9 mouse cellular contexts compared by ENCODE assay signal in the genomic region with DNA sequence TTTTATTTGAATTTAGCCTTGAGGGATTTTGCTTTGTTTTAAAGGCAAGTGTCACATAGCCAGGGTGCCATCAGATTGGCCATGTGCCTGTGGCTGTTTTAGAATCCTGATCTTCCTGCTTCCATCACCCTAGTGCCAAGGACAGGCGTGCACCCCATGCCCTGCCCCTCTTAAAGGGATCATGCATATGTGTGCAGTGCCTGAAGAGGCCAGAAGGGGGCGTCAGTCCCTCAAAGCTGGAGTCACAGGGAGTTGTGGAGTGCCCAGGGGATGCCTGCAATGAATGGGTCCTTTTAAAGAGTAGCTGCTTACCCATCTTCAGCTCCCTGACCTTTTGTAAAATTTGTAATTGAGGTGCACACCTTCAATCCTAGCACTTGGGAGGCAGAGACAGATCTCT. TPM values are rescaled to one million over a fixed set of nuclear protein-coding genes. Genes with fewer than 3 reads are reported as not detected.
A peak's percentile ranks its signal among the peaks of the same experiment; 100 is the strongest.
DNase-seq lines count a peak whose midpoint lies in the region; ATAC-seq and TF ChIP-seq lines count a peak whose summit lies in the region.
"Had no signal": no experiment of that assay in that cellular context is flagged by ENCODE, and none has a peak within 500 bp of the region (broad histone marks: within the 10 kb centered on the region; RNA-seq: fewer than 3 reads in every experiment).

No protein-coding gene starts in this region.

- no peaks in the 10 kb centered on the region for H3K9me3 ChIP-seq in lung, embryonic 14.5 days (ENCODE audit: low read depth, low read length)

- peaks cover 84% of the 10 kb centered on the region for H3K36me3 ChIP-seq in lung, embryonic 14.5 days (ENCODE audit: insufficient read depth)

- no peak overlapping the region for H3K4me3 ChIP-seq in lung, embryonic 14.5 days (ENCODE audit: low read depth, low read length)

- no peaks in the 10 kb centered on the region for H3K27me3 ChIP-seq in lung, embryonic 14.5 days (ENCODE audit: insufficient read depth, low read length)

- no peak overlapping the region for H3K4me2 ChIP-seq in lung, embryonic 14.5 days

- DNase-seq in cerebellum, postnatal 36 days = peak; percentile 40 to 44
- DNase-seq in lung, embryonic 14.5 days = peak; percentile 43
- DNase-seq in lung, postnatal 14 days = no peak
- DNase-seq in ZHBTc4 (ENCODE audit: low read depth, low spot score) = peak; percentile 77
- DNase-seq in mesoderm, embryonic 11.5 days (ENCODE audit: low read depth, low spot score) = peak; percentile 51
- DNase-seq in adrenal gland, postnatal 36 days = no peak
- no peak for DNase-seq in ovary, postnatal 10 days (ENCODE audit: low spot score)
- DNase-seq: kidney, postnatal 14 days had no signal

- H3K9ac ChIP-seq in lung, embryonic 14.5 days = no peak overlapping the region

- no peak for ATAC-seq in cerebellum, adult (ENCODE audit: insufficient number of reproducible peaks, low FRiP score, low TSS enrichment)
- ATAC-seq in lung, embryonic 14.5 days (ENCODE audit: insufficient read depth) = no peak

- H3K4me1 ChIP-seq in lung, embryonic 14.5 days (ENCODE audit: insufficient read depth) = no peaks in the 10 kb centered on the region

- no peak overlapping the region for H3K27ac ChIP-seq in lung, embryonic 14.5 days (ENCODE audit: low read depth)

- TF ChIP-seq CTCF in lung, embryonic 14.5 days (IDR thresholded peaks at IDR 0.05; ENCODE audit: low read depth) = peak; percentile 70

- 31% methylated on average over 2 of the region's 2 CpGs for WGBS in lung, embryonic 14.5 days

RNA-seq across cellular contexts. Expression of a gene that starts 6.3 kb away (rescaled TPM):
- polyA plus RNA-seq in lung, embryonic 14.5 days (2014; fragmentation: Nextera tagmentation; extraction: Ambion mirVana) = 2.7 and 3.6 TPM in 2 replicates
- 1 to 10 TPM; 1.8 to 2.2 TPM for total RNA-seq in adrenal gland, postnatal 36 days (2021)

RNA-seq across cellular contexts. Expression of a gene that starts 7.0 kb away (rescaled TPM):
- polyA plus RNA-seq in lung, embryonic 14.5 days (2014; fragmentation: Nextera tagmentation; extraction: Ambion mirVana) = 286 and 303 TPM in 2 replicates
- total RNA-seq in adrenal gland, postnatal 36 days (2021) = 100 to 1,000 TPM; 194 to 215 TPM

RNA-seq across cellular contexts. Expression of a gene that starts 7.0 kb away (rescaled TPM):
- 46.1 and 47.9 TPM in 2 replicates for polyA plus RNA-seq in lung, embryonic 14.5 days (2014; fragmentation: Nextera tagmentation; extraction: Ambion mirVana)
- total RNA-seq in adrenal gland, postnatal 36 days (2021) = 10 to 100 TPM; 69.9 to 72.0 TPM

RNA-seq across cellular contexts. Expression of a gene that starts 20.3 kb away (rescaled TPM):
- 2.4 and 4.2 TPM in 2 replicates for polyA plus RNA-seq in lung, embryonic 14.5 days (2014; fragmentation: Nextera tagmentation; extraction: Ambion mirVana)
- total RNA-seq in adrenal gland, postnatal 36 days (2021) = under 1 TPM in 1 of 2 experiments, not detected in 1; 0.30 TPM

RNA-seq across cellular contexts. Expression of a gene that starts 26.7 kb away (rescaled TPM):
- 66.4 and 77.9 TPM in 2 replicates for polyA plus RNA-seq in lung, embryonic 14.5 days (2014; fragmentation: Nextera tagmentation; extraction: Ambion mirVana)
- total RNA-seq in adrenal gland, postnatal 36 days (2021) = 10 to 100 TPM; 16.7 to 20.9 TPM

Comparison
In these comparisons a context has a peak if more than half of its experiments do, and no peak if none do; other contexts are left out.
1. DNase-seq: peak in cerebellum, postnatal 36 days (2 of 2), lung, embryonic 14.5 days (single experiment), ZHBTc4 (single experiment) and mesoderm, embryonic 11.5 days (single experiment); none in lung, postnatal 14 days (single experiment), adrenal gland, postnatal 36 days (0 of 2) and ovary, postnatal 10 days (single experiment).